Mouse (Mus musculus) layer of hippocampus, adult 2 months (tissue): ENCODE results near the gene Mip. TPM values are rescaled to one million over a fixed set of nuclear protein-coding genes. Genes with fewer than 3 reads are reported as not detected.
"Not testable (repeated sequence)": the region's sequence is repeated elsewhere in the genome, so short reads cannot be mapped to it uniquely, and the experiment has no call there.

Experiments used
- DNase-seq, 2 experiments: peaks; one replicate each; pipeline ENCODE4 v3.0.0; 2022; ENCODE audit warnings: low spot score in 2 of 2
- H3K27ac ChIP-seq: fragments of 200-600 bp; 2 replicates; pipeline ENCODE4 v1.8.1; 2022
- H3K4me3 ChIP-seq: fragments of 200-600 bp; 2 replicates; pipeline ENCODE4 v1.8.1; 2022; ENCODE audit warnings: mild to moderate bottlenecking
- CTCF ChIP-seq: fragments of 200-600 bp; conservative IDR thresholded peaks from 2 replicates; pipeline ENCODE4 v1.8.1; 2022; ENCODE audit warnings: antibody characterized with exemption, mild to moderate bottlenecking, moderate library complexity
- total RNA-seq, 2 experiments: library from RNA; stranded (reverse); gene quantifications; 2 replicates each; pipeline ENCODE4 v1.2.3; 2021

Gene Mip
- total RNA-seq, 2 experiments from 2014 or later = not detected

GRCm38 (mm10) chr10:128268371-128268770 lies 42.7 kb downstream of the Mip start, which contains the start of gene Apof:
TSS of gene Apof (plus strand) at chr10:128268671.
- Histone ChIP-seq H3K4me3 (no peak within 1 kb of the TSS), H3K27ac (no peak within 1 kb of the TSS)
- DNase-seq = no peak
- TF ChIP-seq CTCF = no peak

- Histone ChIP-seq H3K27ac (peak overlapping the region; percentile 89; the same call in 1 of the 2 replicates), H3K4me3 (peak overlapping the region; percentile 99)
- TF ChIP-seq CTCF = no peak
- no peak for DNase-seq
Measured at GRCm38 (mm10) chr10:128269206-128269910, 43.7 kb downstream of the Mip start.

GRCm38 (mm10) chr10:128270287-128270841 lies 44.7 kb downstream of the Mip start, which contains the start of gene Stat2:
TSS of gene Stat2 (plus strand) at chr10:128270559.
- TF ChIP-seq CTCF = no peak
- Histone ChIP-seq H3K27ac (peak within 1 kb of the TSS; percentile 92), H3K4me3 (peak within 1 kb of the TSS; percentile 99)
- peak; percentile 96 to 98 for DNase-seq

GRCm38 (mm10) chr10:128270866-128271265 lies 45.2 kb downstream of the Mip start:
- no peak for DNase-seq

GRCm38 (mm10) chr10:128271883-128272282 lies 46.2 kb downstream of the Mip start:
- DNase-seq = no peak
- H3K27ac ChIP-seq = no peak overlapping the region
- TF ChIP-seq CTCF = peak; percentile 53
- H3K4me3 ChIP-seq = no peak overlapping the region

More at GRCm38 (mm10) chr10:128270866-128271265, 45.2 kb downstream of the Mip start:
- peak overlapping the region; percentile 92 for H3K27ac ChIP-seq
- peak overlapping the region; percentile 99 for H3K4me3 ChIP-seq
- TF ChIP-seq CTCF = peak; percentile 57

- DNase-seq, H3K4me3 ChIP-seq, H3K27ac ChIP-seq: not testable (repeated sequence)
- TF ChIP-seq CTCF = peak; percentile 38
Measured at GRCm38 (mm10) chr10:128272819-128273439, 47.3 kb downstream of the Mip start.

GRCm38 (mm10) chr10:128275374-128275773 lies 49.7 kb downstream of the Mip start:
- not testable (repeated sequence) for H3K27ac ChIP-seq, H3K4me3 ChIP-seq, DNase-seq

GRCm38 (mm10) chr10:128278158-128278557 lies 52.5 kb downstream of the Mip start:
- no peak overlapping the region for H3K4me3 ChIP-seq
- no peak for DNase-seq
- no peak overlapping the region for H3K27ac ChIP-seq
- no peak for TF ChIP-seq CTCF

- no peak overlapping the region for H3K4me3 ChIP-seq
- H3K27ac ChIP-seq = no peak overlapping the region
- no peak for TF ChIP-seq CTCF
- DNase-seq = no peak
Measured at GRCm38 (mm10) chr10:128280943-128281342, 55.3 kb downstream of the Mip start.

Other genes with a start within 250 kb of the Mip start
- not detected for gene Hsd17b6, start 218.2 kb upstream of the Mip start, total RNA-seq
- 1 to 10 TPM; 7.7 to 8.0 TPM for gene Prim1, start 210.7 kb upstream of the Mip start, total RNA-seq
- gene Naca, start 190.3 kb upstream of the Mip start, total RNA-seq = 100 to 1,000 TPM; 333 to 336 TPM
- 100 to 1,000 TPM; 135 to 142 TPM for gene Ptges3, start 166.9 kb upstream of the Mip start, total RNA-seq
- 1,000 to 10,000 TPM; 1,635 to 1,673 TPM for gene Atp5b, start 142.6 kb upstream of the Mip start, total RNA-seq
- 10 to 100 TPM; 42.8 to 45.5 TPM for gene Baz2a, start 134.3 kb upstream of the Mip start, total RNA-seq
- gene Rbms2, start 45.5 kb upstream of the Mip start, total RNA-seq = 10 to 100 TPM; 12.7 to 12.8 TPM
- gene Gls2, start 31.4 kb upstream of the Mip start, total RNA-seq = 10 to 100 TPM; 20.1 to 21.0 TPM
- gene Spryd4, start 14.0 kb upstream of the Mip start, total RNA-seq = 10 to 100 TPM in 1 of 2 experiments, 1 to 10 TPM in 1; 9.5 to 10.4 TPM
- 1 to 10 TPM; 5.4 to 6.4 TPM for gene Timeless, start 6.2 kb downstream of the Mip start, total RNA-seq
- not detected for gene Apon, start 28.3 kb downstream of the Mip start, total RNA-seq
- gene Apof, start 42.8 kb downstream of the Mip start, total RNA-seq = not detected
- gene Stat2, start 44.7 kb downstream of the Mip start, total RNA-seq = 10 to 100 TPM; 34.4 to 34.7 TPM
- gene Il23a, start 72.9 kb downstream of the Mip start, total RNA-seq = under 1 TPM in 1 of 2 experiments, not detected in 1; 0.27 TPM
- 10 to 100 TPM; 14.7 to 16.4 TPM for gene Pan2, start 77.5 kb downstream of the Mip start, total RNA-seq
- 10 to 100 TPM; 78.8 to 83.0 TPM for gene Cnpy2, start 96.6 kb downstream of the Mip start, total RNA-seq
- gene Cs, start 111.9 kb downstream of the Mip start, total RNA-seq = 100 to 1,000 TPM; 226 to 235 TPM
- gene Coq10a, start 143.2 kb downstream of the Mip start, total RNA-seq = 10 to 100 TPM; 48.6 to 49.2 TPM
- gene Ankrd52, start 151.3 kb downstream of the Mip start, total RNA-seq = 10 to 100 TPM; 50.6 to 51.6 TPM
- under 1 TPM in 1 of 2 experiments, not detected in 1; 0.29 TPM for gene Slc39a5, start 175.4 kb downstream of the Mip start, total RNA-seq
- 10 to 100 TPM; 88.2 to 93.0 TPM for gene Nabp2, start 185.7 kb downstream of the Mip start, total RNA-seq
- 10 to 100 TPM; 69.5 to 71.8 TPM for gene Rnf41, start 185.8 kb downstream of the Mip start, total RNA-seq
- 100 to 1,000 TPM; 246 to 255 TPM for gene Smarcc2, start 233.4 kb downstream of the Mip start, total RNA-seq